Comparison of ENCODE assay signal across 37 mouse cellular contexts in the genomic region with DNA sequence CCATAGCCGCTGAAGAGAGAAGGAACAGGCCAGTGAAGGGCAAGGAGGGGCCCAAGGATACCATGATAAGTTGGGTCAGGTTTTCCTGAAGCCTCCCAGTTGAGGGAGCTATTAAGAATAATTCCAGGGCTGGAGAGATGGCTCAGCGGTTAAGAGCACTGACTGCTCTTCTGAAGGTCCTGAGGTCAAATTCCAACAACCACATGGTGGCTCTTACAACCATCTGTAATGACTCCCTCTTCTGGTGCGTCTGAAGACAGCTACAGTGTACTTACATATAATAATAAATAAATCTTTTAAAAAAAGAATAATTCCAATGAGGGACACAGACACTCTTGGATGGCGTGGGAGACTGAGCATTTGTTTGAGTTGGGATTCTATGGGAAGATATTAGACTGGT. TPM values are rescaled to one million over a fixed set of nuclear protein-coding genes. Genes with fewer than 3 reads are reported as not detected.
"Had no signal": no experiment of that assay in that cellular context is flagged by ENCODE, and none has a peak within 500 bp of the region (broad histone marks: within the 10 kb centered on the region; RNA-seq: fewer than 3 reads in every experiment).

No protein-coding gene starts in this region.

- H3K9me3 ChIP-seq: heart, embryonic 10.5 days; heart, embryonic 12.5 days; hindbrain, embryonic 10.5 days; hindbrain, embryonic 12.5 days; intestine, embryonic 15.5 days; limb, embryonic 10.5 days; limb, embryonic 12.5 days; liver, embryonic 12.5 days had no signal

- DNase-seq: forebrain, postnatal 0 days; gastrocnemius, adult 2 months; gastrocnemius, postnatal 10 days; gastrocnemius, postnatal 25 days; heart, adult 18-20 months; heart, postnatal 10 days; heart, postnatal 4 days; kidney, postnatal 4 days; liver had no signal

- H3K4me2 ChIP-seq: heart, embryonic 12.5 days; hindbrain, embryonic 12.5 days; hindbrain, embryonic 14.5 days; intestine, embryonic 15.5 days; limb, embryonic 12.5 days; liver, embryonic 12.5 days had no signal

- ATAC-seq: forebrain, postnatal 0 days; hindbrain, embryonic 16.5 days; inflammation-experienced regulatory T-cells, adult 6 months; intestine, embryonic 15.5 days; liver, embryonic 12.5 days had no signal

- H3K4me3 ChIP-seq: gastrocnemius, adult 2 months; heart, embryonic 10.5 days; heart, embryonic 12.5 days; hindbrain, embryonic 10.5 days; hindbrain, embryonic 12.5 days; intestine, embryonic 15.5 days; layer of hippocampus, adult 2 months; left cerebral cortex, adult 2 months; limb, embryonic 10.5 days; limb, embryonic 12.5 days; liver, embryonic 12.5 days had no signal

- H3K27ac ChIP-seq: gastrocnemius, adult 2 months; heart, embryonic 10.5 days; hindbrain, embryonic 10.5 days; hindbrain, embryonic 12.5 days; hindbrain, embryonic 14.5 days; intestine, embryonic 15.5 days; kidney, postnatal 0 days; layer of hippocampus, adult 2 months; left cerebral cortex, adult 2 months; limb, embryonic 10.5 days; limb, embryonic 12.5 days; liver, embryonic 12.5 days; liver, embryonic 14.5 days had no signal

- H3K27me3 ChIP-seq: heart, embryonic 12.5 days; hindbrain, embryonic 12.5 days; intestine, embryonic 15.5 days; limb, embryonic 12.5 days; liver, embryonic 12.5 days had no signal

- H3K9ac ChIP-seq: forebrain, postnatal 0 days; heart, embryonic 12.5 days; hindbrain, embryonic 12.5 days; hindbrain, embryonic 14.5 days; intestine, embryonic 15.5 days; limb, embryonic 12.5 days; liver, embryonic 12.5 days; liver, embryonic 14.5 days had no signal

RNA-seq across cellular contexts. Expression of gene Gm498, which starts 47.4 kb away (rescaled TPM):
- total RNA-seq: forebrain, postnatal 0 days; gastrocnemius, adult 2 months; gastrocnemius, postnatal 10 days; gastrocnemius, postnatal 25 days; gastrocnemius, postnatal 4 days; granulocyte monocyte progenitor cell, adult 5-6 weeks; heart, adult 18-20 months; heart, adult 8-10 months; heart, postnatal 10 days; heart, postnatal 25 days; heart, postnatal 4 days; layer of hippocampus, adult 2 months; layer of hippocampus, postnatal 10 days; layer of hippocampus, postnatal 25 days; left cerebral cortex, adult 2 months; left cerebral cortex, postnatal 14 days; left cerebral cortex, postnatal 36 days had no signal
- polyA plus RNA-seq: forebrain, postnatal 0 days; heart, embryonic 10.5 days; heart, embryonic 12.5 days; heart, embryonic 14.5 days; heart, embryonic 16.5 days; hindbrain, embryonic 10.5 days; hindbrain, embryonic 12.5 days; hindbrain, embryonic 14.5 days; hindbrain, embryonic 16.5 days; inflammation-experienced regulatory T-cells, adult 6 months; intestine, embryonic 15.5 days; kidney, embryonic 14.5 days; kidney, postnatal 0 days; limb, embryonic 10.5 days; limb, embryonic 12.5 days; limb, embryonic 14.5 days; liver, embryonic 12.5 days; liver, embryonic 14.5 days; liver, embryonic 16.5 days had no signal

RNA-seq across cellular contexts. Expression of gene Mrgprg, which starts 52.4 kb away (rescaled TPM):
- total RNA-seq: forebrain, postnatal 0 days; gastrocnemius, postnatal 10 days; gastrocnemius, postnatal 4 days; granulocyte monocyte progenitor cell, adult 5-6 weeks; heart, adult 8-10 months; heart, postnatal 10 days; heart, postnatal 25 days; heart, postnatal 4 days; layer of hippocampus, adult 2 months; layer of hippocampus, postnatal 10 days; layer of hippocampus, postnatal 25 days; left cerebral cortex, adult 2 months; left cerebral cortex, postnatal 14 days; left cerebral cortex, postnatal 36 days had no signal
- polyA plus RNA-seq: forebrain, postnatal 0 days; heart, embryonic 12.5 days; heart, embryonic 14.5 days; heart, embryonic 16.5 days; hindbrain, embryonic 10.5 days; hindbrain, embryonic 12.5 days; hindbrain, embryonic 14.5 days; hindbrain, embryonic 16.5 days; inflammation-experienced regulatory T-cells, adult 6 months; intestine, embryonic 15.5 days; kidney, embryonic 14.5 days; kidney, postnatal 0 days; limb, embryonic 10.5 days; limb, embryonic 12.5 days; limb, embryonic 14.5 days; liver, embryonic 12.5 days; liver, embryonic 14.5 days; liver, embryonic 16.5 days had no signal
